Mouse (Mus musculus) adrenal gland (tissue): ENCODE results near the gene Vps35l.

Experiments
- intact Hi-C: fragments of 180-260 bp; cut with DNase I; formaldehyde crosslinking; loops from one replicate; pipeline ENCODE4 v1.15.1; 2025

The Vps35l gene

DNA sequence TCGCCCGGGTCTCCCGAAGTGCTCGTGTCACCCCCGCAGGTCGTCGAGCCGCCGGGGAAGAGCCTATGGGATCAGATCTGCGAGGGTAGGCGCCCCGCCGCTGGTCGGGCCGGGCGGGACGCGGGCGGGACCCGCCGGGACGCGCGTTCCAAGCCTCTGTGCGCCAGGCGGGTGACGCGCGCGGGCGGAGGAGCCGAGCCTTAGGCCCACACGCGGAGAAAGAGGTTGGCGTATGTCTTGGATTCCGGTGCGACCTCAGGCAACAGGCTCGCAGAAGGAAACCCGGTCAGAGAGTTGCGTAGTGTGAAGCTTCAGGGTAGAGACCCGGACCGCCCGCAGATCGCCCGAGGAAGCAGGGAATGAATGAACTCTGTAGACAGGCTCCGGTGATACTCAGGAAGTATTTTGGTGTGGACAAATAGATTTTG lies 115.9 kb downstream of the Vps35l start, which contains the start of gene Knop1:
Gene Knop1, minus strand, starts transcription at position 378 of the 428 bp plus-strand sequence.
- intact Hi-C loops, result loop anchor here (5.0 kb wide), 1 partner anchor 136 kb away; no protein-coding TSS in a partner anchor

DNA sequence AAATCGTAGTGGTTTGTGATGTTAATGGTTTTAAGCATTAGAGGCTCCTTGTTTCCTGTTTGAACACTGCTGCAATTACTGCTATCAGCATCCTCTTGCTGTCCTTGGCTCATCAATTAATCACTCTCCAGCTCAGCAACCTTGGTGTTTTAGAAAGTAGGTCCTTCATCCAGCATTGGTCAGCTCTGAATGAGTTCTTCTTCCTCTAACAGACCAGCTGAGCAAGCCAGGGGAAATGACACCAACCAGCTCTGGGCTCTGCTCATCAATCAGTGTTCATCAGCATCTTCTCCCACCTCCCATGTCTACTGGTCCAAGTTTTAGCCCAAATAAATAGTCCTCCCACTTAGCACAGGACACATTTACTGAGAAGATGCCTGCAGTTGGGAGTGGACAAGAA lies 118.6 kb downstream of the Vps35l start:
- intact Hi-C loops, result loop anchor here (5.0 kb wide), 1 partner anchor 134 kb away; no protein-coding TSS in a partner anchor

DNA sequence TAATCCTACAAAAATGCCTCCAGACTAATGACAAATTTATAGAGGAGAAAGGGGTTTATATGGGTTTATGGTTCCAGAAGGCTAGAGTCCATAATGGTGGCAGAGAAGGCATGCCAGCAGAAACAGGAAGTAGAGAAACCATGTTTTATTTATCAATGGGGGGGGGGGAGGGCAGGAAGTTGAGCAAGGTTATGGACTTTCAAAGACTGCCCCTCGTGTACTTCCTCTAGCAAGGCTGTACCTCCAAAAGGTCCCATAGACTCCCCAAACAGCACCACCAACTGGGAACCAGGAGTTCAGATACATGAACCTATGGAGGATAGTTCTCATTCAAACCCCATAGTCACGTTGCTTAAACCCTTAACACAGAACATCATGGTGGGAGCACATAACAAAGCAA lies 125.3 kb downstream of the Vps35l start:
- intact Hi-C loops, result no loop called here

DNA sequence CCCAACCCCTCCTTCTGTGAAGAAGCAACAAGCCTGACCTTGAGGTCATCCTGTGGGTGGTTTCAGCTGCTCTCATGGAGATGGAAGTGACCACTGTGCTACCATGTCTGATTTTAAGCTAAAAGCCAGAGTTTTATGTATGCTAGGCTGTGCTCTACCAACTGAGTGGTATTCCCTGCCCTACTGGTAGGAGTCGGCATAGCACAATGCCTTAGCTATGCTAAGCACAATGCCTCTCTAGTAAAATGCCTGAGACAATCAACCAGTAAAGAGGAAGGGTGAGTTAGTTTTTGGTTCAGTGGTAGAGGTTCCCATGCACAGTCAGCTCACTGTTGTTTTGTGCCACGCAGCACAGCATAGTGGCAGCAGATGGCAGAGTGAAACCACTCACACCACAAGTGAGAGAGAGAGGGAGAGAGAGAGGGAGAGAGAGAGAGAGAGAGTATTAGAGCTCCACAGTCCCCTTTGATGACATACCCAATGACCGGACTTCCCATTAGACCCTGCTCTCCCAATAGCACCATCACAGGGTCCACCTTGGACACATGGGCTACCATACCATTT lies 139.5 kb downstream of the Vps35l start:
- intact Hi-C loops, result no loop called here

DNA sequence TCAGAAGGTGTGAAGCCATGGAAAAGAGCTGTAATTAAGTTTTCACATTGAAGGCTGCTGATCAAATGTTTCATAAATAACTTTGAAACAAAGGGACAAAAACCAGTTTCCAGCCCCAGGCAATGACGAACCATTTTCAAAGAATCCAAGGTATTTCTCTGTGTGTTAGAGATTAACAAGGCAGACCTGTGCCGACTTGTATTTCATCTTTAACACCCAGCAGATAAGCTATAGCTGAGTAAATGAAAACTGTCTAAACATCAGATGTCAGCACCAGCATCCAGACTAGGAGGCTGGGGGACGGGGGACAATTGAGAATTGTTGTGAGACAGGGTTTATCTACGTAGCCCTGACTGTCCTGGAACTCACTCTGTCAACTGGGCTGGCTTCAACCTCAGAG lies 143.9 kb downstream of the Vps35l start:
- intact Hi-C loops, result no loop called here

DNA sequence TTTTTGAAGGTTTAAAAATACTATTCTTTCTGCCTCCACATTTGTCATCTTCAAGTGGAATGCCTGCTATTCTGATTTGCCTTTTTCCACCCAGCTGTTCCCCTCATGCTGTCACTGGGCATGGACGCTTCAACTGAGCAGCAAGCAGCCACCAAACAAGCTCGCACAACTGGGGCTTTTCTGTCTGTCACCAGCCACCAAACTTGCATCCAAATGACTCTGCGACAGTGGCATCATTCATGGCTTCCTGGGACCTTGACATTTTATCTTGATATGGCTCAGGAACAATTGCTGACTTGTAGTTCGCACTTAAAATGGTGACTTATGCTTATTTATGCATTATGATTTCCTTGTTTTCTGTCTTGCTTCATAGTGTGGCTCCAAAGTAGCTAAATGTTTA lies 144.9 kb downstream of the Vps35l start:
- intact Hi-C loops, result no loop called here

DNA sequence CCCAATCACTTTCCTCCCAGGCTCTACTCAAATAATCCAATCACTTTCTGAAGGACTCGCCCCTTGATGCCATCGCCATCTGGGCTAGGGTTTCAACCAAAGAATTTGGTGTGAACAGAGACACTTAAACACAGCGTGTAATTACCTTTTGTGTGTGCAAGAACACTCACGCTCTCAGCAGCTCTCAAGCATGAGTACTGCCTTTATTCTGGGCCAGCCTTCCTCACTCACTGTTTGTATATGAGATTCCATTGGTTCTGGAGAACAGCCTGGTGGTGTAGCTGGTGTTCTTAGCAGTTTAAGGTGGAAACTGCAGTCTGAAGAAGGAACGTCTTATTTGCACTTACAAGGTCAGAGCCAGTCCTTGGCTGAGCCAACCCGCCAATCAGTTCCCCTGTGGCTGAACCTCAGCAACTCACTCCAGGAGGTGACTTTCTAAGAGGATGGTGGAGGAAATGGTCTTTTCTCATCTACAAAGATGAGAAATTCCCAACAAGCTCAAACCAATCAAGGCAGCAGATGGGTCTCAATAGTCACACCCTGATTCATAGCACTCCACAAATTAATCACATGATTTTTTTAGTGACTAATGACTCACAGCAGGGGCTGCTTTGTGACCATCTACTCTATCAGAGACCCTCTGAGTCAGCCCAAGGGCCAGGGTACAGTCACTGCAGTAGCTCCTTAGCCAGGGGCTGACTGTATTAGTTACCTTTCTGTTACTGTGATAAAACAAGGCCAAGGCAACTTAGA lies 147.5 kb downstream of the Vps35l start:
- intact Hi-C loops, result no loop called here

DNA sequence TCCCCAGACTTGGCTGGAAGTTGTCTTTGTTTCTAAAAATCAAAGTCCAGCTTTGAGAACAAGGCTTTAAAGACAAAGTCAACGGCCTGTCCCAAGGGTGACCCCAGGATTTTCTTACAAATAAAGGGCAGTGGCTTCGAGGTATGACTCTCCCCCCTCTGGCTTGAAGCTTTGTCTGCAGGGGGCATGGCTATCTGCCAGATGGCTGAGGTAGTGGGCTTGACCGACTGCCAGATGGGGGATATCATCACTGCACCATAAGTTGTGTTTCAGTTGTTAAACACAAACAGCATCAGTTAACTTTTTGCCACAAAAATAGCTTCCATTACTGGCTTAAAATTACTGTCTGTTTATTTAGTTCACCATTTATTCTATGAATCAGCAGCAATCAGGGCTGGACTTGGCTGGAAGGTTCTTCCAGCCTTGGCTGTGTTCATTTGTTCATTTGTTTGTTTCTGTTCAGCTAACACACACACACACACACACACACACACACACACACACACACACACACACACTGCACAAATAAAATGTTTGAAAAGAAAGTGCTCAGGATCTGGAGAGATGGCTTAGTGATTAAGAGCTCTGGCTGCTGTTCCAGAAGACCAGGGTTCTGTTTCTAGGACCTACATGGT lies 149.1 kb downstream of the Vps35l start:
- intact Hi-C loops, result no loop called here
